Mouse (Mus musculus): ENCODE data around the gene Noct. TPM values are rescaled to one million over a fixed set of nuclear protein-coding genes. Genes with fewer than 3 reads are reported as not detected.

Gene Noct
- polyA plus RNA-seq, 1 experiment: 6.1 TPM

- Histone ChIP-seq H3K4me3 (ENCODE audit: extremely low read depth, insufficient read depth, insufficient read length) (no peak overlapping the region), H3K27me3 (ENCODE audit: control insufficient read depth, insufficient read depth, low read length) (no peaks in the 10 kb centered on the region), H3K27ac (ENCODE audit: insufficient read depth, low read length) (no peak overlapping the region), H3K4me1 (ENCODE audit: control insufficient read depth, insufficient read depth, insufficient read length) (no peaks in the 10 kb centered on the region), H3K36me3 (ENCODE audit: control insufficient read depth, insufficient read depth, low read length) (no peaks in the 10 kb centered on the region)
- 91% methylated on average over 5 of the region's 5 CpGs for WGBS
- no peak for DNase-seq (ENCODE audit: low read depth in 1 of 2, low spot score in 2 of 2)
- TF ChIP-seq POLR2A (IDR thresholded peaks at IDR 0.05; ENCODE audit: low read depth, low read length) (no peak), CTCF (IDR thresholded peaks at IDR 0.05; ENCODE audit: extremely low read depth, insufficient read depth, insufficient read length, insufficient replicate concordance) (no peak)
Observed at GRCm38 (mm10) chr3:51204441-51204840, 19.8 kb upstream of the Noct start.

DNA sequence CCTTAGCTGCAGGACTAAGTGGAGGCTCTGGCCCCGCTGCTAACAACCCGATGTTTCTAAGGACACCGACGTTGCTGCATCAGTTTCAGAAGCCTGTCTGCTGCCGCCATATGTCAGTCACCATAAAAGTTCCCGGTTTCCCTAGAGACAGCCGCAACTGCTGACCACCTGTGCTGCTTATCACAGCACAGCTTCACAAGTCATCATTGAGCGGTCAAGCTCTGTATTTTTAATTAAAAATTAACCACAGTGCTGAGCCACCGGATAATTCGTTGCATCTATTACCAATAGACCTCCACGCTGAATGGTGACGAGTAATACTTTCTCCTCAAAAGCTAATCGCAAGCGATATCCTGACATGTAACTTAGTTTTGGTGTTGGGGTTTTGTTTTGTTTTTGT is 19.4 kb upstream of the Noct start:
- no peak overlapping the region for H3K27ac ChIP-seq (ENCODE audit: insufficient read depth, low read length)
- no peak for DNase-seq (ENCODE audit: low read depth in 1 of 2, low spot score in 2 of 2)
- TF ChIP-seq POLR2A (IDR thresholded peaks at IDR 0.05; ENCODE audit: low read depth, low read length): no peak
- no peak for TF ChIP-seq CTCF (IDR thresholded peaks at IDR 0.05; ENCODE audit: extremely low read depth, insufficient read depth, insufficient read length, insufficient replicate concordance)
- no peaks in the 10 kb centered on the region for H3K36me3 ChIP-seq (ENCODE audit: control insufficient read depth, insufficient read depth, low read length)
- H3K4me1 ChIP-seq (ENCODE audit: control insufficient read depth, insufficient read depth, insufficient read length): no peaks in the 10 kb centered on the region
- H3K4me3 ChIP-seq (ENCODE audit: extremely low read depth, insufficient read depth, insufficient read length): no peak overlapping the region
- WGBS: 96% methylated on average over 14 of the region's 14 CpGs
- no peaks in the 10 kb centered on the region for H3K27me3 ChIP-seq (ENCODE audit: control insufficient read depth, insufficient read depth, low read length)

GRCm38 (mm10) chr3:51206521-51206920 is 17.7 kb upstream of the Noct start:
- DNase-seq (ENCODE audit: low read depth in 1 of 2, low spot score in 2 of 2): no peak

DNA sequence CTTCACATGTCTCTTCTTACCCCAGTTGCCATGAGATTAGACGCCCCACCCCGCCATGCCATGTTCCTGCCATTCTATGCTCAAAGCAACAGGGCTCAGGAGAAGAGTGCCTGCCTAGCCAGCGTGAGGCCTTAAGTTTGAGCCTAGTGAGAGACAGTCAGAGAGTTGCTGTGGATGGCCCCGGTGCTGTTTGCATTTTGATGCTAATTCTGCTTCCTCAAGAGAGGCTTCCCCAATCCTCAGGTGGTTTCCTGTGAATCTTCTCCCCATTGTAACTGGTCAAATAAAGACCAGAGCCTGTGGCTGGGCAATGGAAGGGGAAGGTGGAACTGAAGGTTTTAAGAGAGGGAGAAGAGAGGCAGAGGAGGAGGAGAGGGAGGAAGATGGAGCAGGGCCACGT is 15.6 kb upstream of the Noct start:
- TF ChIP-seq CTCF (IDR thresholded peaks at IDR 0.05; ENCODE audit: extremely low read depth, insufficient read depth, insufficient read length, insufficient replicate concordance) (no peak), POLR2A (IDR thresholded peaks at IDR 0.05; ENCODE audit: low read depth, low read length) (no peak)
- WGBS: 69% methylated on average over 5 of the region's 5 CpGs
- Histone ChIP-seq H3K4me1 (ENCODE audit: control insufficient read depth, insufficient read depth, insufficient read length) (no peaks in the 10 kb centered on the region), H3K4me3 (ENCODE audit: extremely low read depth, insufficient read depth, insufficient read length) (no peak overlapping the region), H3K27ac (ENCODE audit: insufficient read depth, low read length) (no peak overlapping the region), H3K36me3 (ENCODE audit: control insufficient read depth, insufficient read depth, low read length) (no peaks in the 10 kb centered on the region), H3K27me3 (ENCODE audit: control insufficient read depth, insufficient read depth, low read length) (no peaks in the 10 kb centered on the region)
- no peak for DNase-seq (ENCODE audit: low read depth in 1 of 2, low spot score in 2 of 2)

More at GRCm38 (mm10) chr3:51206521-51206920, 17.7 kb upstream of the Noct start:
- TF ChIP-seq CTCF (IDR thresholded peaks at IDR 0.05; ENCODE audit: extremely low read depth, insufficient read depth, insufficient read length, insufficient replicate concordance) (no peak), POLR2A (IDR thresholded peaks at IDR 0.05; ENCODE audit: low read depth, low read length) (no peak)
- no peaks in the 10 kb centered on the region for H3K36me3 ChIP-seq (ENCODE audit: control insufficient read depth, insufficient read depth, low read length)
- no peak overlapping the region for H3K4me3 ChIP-seq (ENCODE audit: extremely low read depth, insufficient read depth, insufficient read length)
- no peaks in the 10 kb centered on the region for H3K4me1 ChIP-seq (ENCODE audit: control insufficient read depth, insufficient read depth, insufficient read length)
- no peak overlapping the region for H3K27ac ChIP-seq (ENCODE audit: insufficient read depth, low read length)
- WGBS: 95% methylated on average over 7 of the region's 7 CpGs
- no peaks in the 10 kb centered on the region for H3K27me3 ChIP-seq (ENCODE audit: control insufficient read depth, insufficient read depth, low read length)

DNA sequence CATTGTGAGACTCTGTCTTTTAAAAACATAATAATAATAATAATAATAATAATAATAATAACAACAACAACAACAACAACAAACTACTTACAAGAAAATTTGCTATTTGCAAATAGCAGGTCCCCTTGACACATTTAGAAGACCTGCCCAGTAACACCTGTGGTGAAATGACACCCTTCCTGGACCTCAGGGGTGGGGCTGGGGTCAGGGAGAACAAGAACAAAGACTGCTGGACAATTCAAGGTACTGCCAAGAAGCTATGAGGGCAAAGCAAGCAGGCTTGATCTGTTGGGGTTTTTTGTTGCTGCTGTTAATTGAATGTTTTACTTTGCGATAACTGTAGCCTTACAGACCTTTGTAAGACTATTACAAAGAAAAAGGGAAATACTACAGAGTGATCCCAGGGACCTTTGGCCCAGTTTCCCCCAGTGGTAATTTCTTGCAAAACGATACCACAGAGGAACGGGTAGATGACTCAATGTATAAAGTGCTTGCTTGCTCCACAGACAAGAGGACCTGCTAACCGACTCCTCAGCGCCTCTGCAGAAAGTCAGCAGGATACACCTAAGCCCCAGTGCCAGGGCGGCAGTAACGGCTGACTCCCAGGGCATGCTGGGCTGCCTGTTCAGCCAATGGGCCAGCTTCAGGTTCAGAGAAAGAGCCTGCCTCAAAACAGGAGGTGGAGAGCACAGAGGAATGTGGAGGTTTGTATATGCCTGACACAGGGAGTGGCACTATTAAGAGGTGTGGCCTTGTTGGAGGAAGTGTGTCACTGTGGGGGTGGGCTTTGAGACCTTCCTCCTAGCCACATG is 14.5 kb upstream of the Noct start:
- H3K4me3 ChIP-seq (ENCODE audit: extremely low read depth, insufficient read depth, insufficient read length): no peak overlapping the region
- peak overlapping the region; percentile 31; the same call in 1 of the 2 replicates for H3K27ac ChIP-seq (ENCODE audit: insufficient read depth, low read length)
- TF ChIP-seq CTCF (IDR thresholded peaks at IDR 0.05; ENCODE audit: extremely low read depth, insufficient read depth, insufficient read length, insufficient replicate concordance) (no peak), POLR2A (IDR thresholded peaks at IDR 0.05; ENCODE audit: low read depth, low read length) (no peak)
- DNase-seq (ENCODE audit: low read depth in 1 of 2, low spot score in 2 of 2): no peak
- H3K4me1 ChIP-seq (ENCODE audit: control insufficient read depth, insufficient read depth, insufficient read length): no peaks in the 10 kb centered on the region
- H3K27me3 ChIP-seq (ENCODE audit: control insufficient read depth, insufficient read depth, low read length): no peaks in the 10 kb centered on the region
- H3K36me3 ChIP-seq (ENCODE audit: control insufficient read depth, insufficient read depth, low read length): no peaks in the 10 kb centered on the region
- 65% methylated on average over 7 of the region's 7 CpGs for WGBS

GRCm38 (mm10) chr3:51210485-51210884 is 13.8 kb upstream of the Noct start:
- DNase-seq (ENCODE audit: low read depth in 1 of 2, low spot score in 2 of 2): no peak
- H3K27ac ChIP-seq (ENCODE audit: insufficient read depth, low read length): no peak overlapping the region
- no peaks in the 10 kb centered on the region for H3K27me3 ChIP-seq (ENCODE audit: control insufficient read depth, insufficient read depth, low read length)
- no peak overlapping the region for H3K4me3 ChIP-seq (ENCODE audit: extremely low read depth, insufficient read depth, insufficient read length)
- TF ChIP-seq CTCF (IDR thresholded peaks at IDR 0.05; ENCODE audit: extremely low read depth, insufficient read depth, insufficient read length, insufficient replicate concordance) (no peak), POLR2A (IDR thresholded peaks at IDR 0.05; ENCODE audit: low read depth, low read length) (no peak)
- H3K4me1 ChIP-seq (ENCODE audit: control insufficient read depth, insufficient read depth, insufficient read length): no peaks in the 10 kb centered on the region
- no peaks in the 10 kb centered on the region for H3K36me3 ChIP-seq (ENCODE audit: control insufficient read depth, insufficient read depth, low read length)
- 98% methylated on average over 3 of the region's 3 CpGs for WGBS

DNA sequence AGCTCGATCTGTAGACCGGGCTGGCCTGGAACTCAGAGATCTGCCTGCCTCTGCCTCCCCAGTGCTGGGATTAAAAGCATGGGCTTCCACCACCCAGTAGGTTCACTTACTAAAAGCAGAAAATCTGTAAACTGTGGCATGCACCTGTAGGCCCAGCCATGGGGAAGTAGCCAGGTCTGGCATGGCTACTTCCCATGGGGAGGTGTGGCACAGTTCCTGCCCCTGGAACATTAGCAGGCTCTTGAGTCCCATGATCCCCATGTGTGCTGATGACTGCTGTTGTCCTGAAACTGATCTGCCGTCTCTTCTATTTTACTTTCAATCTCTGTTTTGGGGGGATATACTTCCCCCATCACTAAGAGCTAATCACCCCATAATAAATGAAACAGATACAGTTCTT is 11.1 kb upstream of the Noct start:
- H3K4me3 ChIP-seq (ENCODE audit: extremely low read depth, insufficient read depth, insufficient read length): no peak overlapping the region
- 88% methylated on average over 3 of the region's 3 CpGs for WGBS
- DNase-seq (ENCODE audit: low read depth in 1 of 2, low spot score in 2 of 2): no peak
- H3K36me3 ChIP-seq (ENCODE audit: control insufficient read depth, insufficient read depth, low read length): no peaks in the 10 kb centered on the region
- H3K27me3 ChIP-seq (ENCODE audit: control insufficient read depth, insufficient read depth, low read length): no peaks in the 10 kb centered on the region
- no peak overlapping the region for H3K27ac ChIP-seq (ENCODE audit: insufficient read depth, low read length)
- TF ChIP-seq POLR2A (IDR thresholded peaks at IDR 0.05; ENCODE audit: low read depth, low read length): no peak
- no peak for TF ChIP-seq CTCF (IDR thresholded peaks at IDR 0.05; ENCODE audit: extremely low read depth, insufficient read depth, insufficient read length, insufficient replicate concordance)
- H3K4me1 ChIP-seq (ENCODE audit: control insufficient read depth, insufficient read depth, insufficient read length): no peaks in the 10 kb centered on the region
